Mouse (Mus musculus) C2C12 (cell line): ENCODE results near the gene Ddx42. TPM values are rescaled to one million over a fixed set of nuclear protein-coding genes. Genes with fewer than 3 reads are reported as not detected.

ENCODE experiments used
- H3K27me3 ChIP-seq: one replicate; pipeline ENCODE4 v1.6.1; 2011; ENCODE audit not compliant: control insufficient read depth, insufficient read depth, insufficient read length
- H3K36me3 ChIP-seq: one replicate; pipeline ENCODE4 v1.6.1; 2011; ENCODE audit not compliant: control insufficient read depth, insufficient read depth
- H3K4me3 ChIP-seq: one replicate; pipeline ENCODE4 v1.5.1; 2011; ENCODE audit warnings: mild to moderate bottlenecking, control low read depth; ENCODE audit not compliant: poor library complexity, insufficient read depth, severe bottlenecking
- H3K79me2 ChIP-seq: one replicate; pipeline ENCODE4 v1.6.1; 2011; ENCODE audit not compliant: control insufficient read depth, insufficient read depth
- H3K79me3 ChIP-seq: one replicate; pipeline ENCODE4 v1.6.1; 2011; ENCODE audit warnings: low read depth, control low read depth
- H3ac ChIP-seq: one replicate; pipeline ENCODE3; 2011; ENCODE audit warnings: low read depth; ENCODE audit not compliant: control insufficient read depth, insufficient read length
- CEBPB ChIP-seq: IDR thresholded peaks from one replicate; pipeline ENCODE4 v1.6.1; 2011; ENCODE audit warnings: low read depth, mild to moderate bottlenecking, control low read depth, moderate library complexity
- CTCF ChIP-seq: IDR thresholded peaks from one replicate; pipeline ENCODE4 v1.5.1; 2011; ENCODE audit not compliant: control insufficient read depth, insufficient read depth, insufficient read length
- FOSL1 ChIP-seq: IDR thresholded peaks from one replicate; pipeline ENCODE4 v1.8.0; 2011; ENCODE audit warnings: mild to moderate bottlenecking, low read length; ENCODE audit not compliant: poor library complexity, insufficient read depth, severe bottlenecking
- MAX ChIP-seq: IDR thresholded peaks from one replicate; pipeline ENCODE4 v1.6.1; 2011; ENCODE audit warnings: mild to moderate bottlenecking, control low read depth
- MYOD1 ChIP-seq: IDR thresholded peaks from one replicate; pipeline ENCODE4 v1.6.1; 2011; ENCODE audit warnings: low read depth; ENCODE audit not compliant: control insufficient read depth, insufficient read length
- MYOG ChIP-seq: IDR thresholded peaks from one replicate; pipeline ENCODE4 v1.6.1; 2011; ENCODE audit not compliant: control insufficient read depth, insufficient read length; ENCODE audit errors: extremely low read depth
- USF1 ChIP-seq: IDR thresholded peaks from one replicate; pipeline ENCODE4 v1.6.1; 2011; ENCODE audit warnings: low read depth, mild to moderate bottlenecking, control low read depth, moderate library complexity
- polyA plus RNA-seq: library from polyadenylated mRNA; unstranded; fragments of >200 nt; fragmentation: generic; extraction: Trizol; gene quantifications from one replicate; pipeline ENCODE4 v1.2.1, GENCODE M21; 2012; ENCODE audit warnings: missing spikeins

Ddx42 gene
- polyA plus RNA-seq, 1 experiment = 19.5 TPM

DNA sequence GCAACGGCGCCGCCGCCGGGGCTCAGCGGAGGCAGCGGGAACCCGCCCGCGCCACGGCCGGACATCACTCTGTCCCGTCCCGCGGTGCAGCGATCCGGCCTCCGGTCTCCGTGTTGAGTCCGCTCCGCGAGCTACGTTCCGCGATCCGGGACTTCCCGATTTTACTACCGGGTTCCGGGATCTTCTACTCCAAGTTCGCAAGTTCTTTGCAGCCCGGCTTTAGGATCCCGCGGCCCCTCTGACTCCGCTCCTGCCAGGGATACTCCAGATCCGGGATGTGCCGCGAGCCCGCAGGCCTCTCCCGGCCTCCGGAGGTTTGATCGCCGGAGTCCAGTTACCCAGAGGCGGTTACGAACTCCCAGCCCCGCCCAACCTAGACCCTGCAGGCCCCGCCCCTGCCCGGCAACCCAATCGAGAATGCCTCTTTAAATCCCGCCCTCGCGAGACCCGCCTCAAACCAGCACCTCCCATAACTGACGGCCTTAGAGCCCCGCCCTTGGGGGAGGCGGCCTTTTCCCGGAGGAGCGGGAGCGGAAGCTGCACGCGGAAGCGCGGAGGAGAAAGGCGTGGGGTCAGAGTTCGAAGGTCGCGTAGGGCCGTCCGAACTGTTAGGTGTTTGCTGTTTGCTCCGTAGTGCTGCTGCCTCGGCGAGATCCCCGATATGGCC lies 56.1 kb downstream of the Ddx42 start, which contains the start of gene Smarcd2:
Smarcd2 (minus strand) TSS at position 329 of the 667 bp plus-strand sequence.
- Histone ChIP-seq H3ac (peak within 1 kb of the TSS; percentile 99), H3K4me3 (peak within 1 kb of the TSS; percentile 71), H3K27me3 (no peaks in the 10 kb centered on the region), H3K36me3 (peaks cover 5% of the 10 kb centered on the region), H3K79me2 (peaks cover 48% of the 10 kb centered on the region), H3K79me3 (peaks cover 32% of the 10 kb centered on the region)
- TF ChIP-seq CEBPB (no peak), MAX (peak; percentile 76), MYOD1 (no peak), CTCF (no peak)

DNA sequence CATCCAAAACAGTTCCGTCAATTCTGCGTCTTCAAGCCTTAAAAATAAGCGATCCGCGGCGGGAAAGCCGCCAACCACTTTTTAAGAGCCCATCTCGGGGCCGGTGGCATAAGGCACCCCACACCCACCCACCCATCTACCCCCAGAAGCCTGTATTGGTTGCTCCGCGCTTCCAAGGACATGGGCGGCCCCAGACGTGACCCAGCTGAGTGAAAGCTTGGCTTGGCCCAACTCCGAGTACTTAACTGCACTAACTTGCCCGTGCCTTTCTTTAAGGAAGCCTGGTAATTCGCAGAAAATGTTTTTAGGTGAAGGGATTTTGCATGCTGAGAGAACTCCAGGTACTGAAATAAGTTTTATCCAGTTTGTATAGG lies 56.6 kb downstream of the Ddx42 start:
- Histone ChIP-seq H3ac (peak overlapping the region; percentile 64), H3K79me3 (peaks cover 30% of the 10 kb centered on the region), H3K4me3 (peak overlapping the region; percentile 71), H3K27me3 (no peaks in the 10 kb centered on the region), H3K79me2 (peaks cover 43% of the 10 kb centered on the region), H3K36me3 (peaks cover 5% of the 10 kb centered on the region)
- TF ChIP-seq MYOD1 (no peak), MAX (no peak), CEBPB (no peak), MYOG (no peak), USF1 (no peak), CTCF (no peak), FOSL1 (no peak)

GRCm38 (mm10) chr11:106273811-106274210 lies 57.1 kb downstream of the Ddx42 start:
- H3K79me3 ChIP-seq = peaks cover 25% of the 10 kb centered on the region
- peaks cover under 1% of the 10 kb centered on the region for H3K36me3 ChIP-seq
- no peak overlapping the region for H3K4me3 ChIP-seq
- peaks cover 38% of the 10 kb centered on the region for H3K79me2 ChIP-seq
- H3K27me3 ChIP-seq = no peaks in the 10 kb centered on the region
- TF ChIP-seq MAX (no peak), USF1 (no peak), FOSL1 (no peak), MYOD1 (no peak), CTCF (no peak), CEBPB (no peak), MYOG (no peak)
- H3ac ChIP-seq = no peak overlapping the region

DNA sequence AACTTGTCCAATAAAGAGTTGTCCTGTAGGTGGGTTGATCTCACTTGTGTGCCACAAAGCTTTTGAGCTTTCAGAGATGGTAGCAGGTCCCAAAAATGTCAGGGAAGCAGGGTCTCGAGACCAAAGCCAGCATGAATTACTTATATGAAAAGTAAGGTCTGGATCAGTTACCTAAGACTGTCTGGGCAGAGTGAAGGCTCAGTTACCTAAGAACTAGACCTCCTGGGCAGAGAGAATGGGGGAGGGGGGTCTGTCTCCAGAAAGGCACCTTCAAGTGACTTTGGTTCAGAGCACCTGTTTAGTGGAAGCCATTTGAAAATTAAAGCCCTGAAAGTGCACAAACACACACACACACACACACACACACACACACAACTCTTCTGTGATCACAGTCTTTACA lies 57.6 kb downstream of the Ddx42 start:
- Histone ChIP-seq H3K4me3 (no peak overlapping the region), H3K79me3 (peaks cover 21% of the 10 kb centered on the region), H3K79me2 (peaks cover 32% of the 10 kb centered on the region), H3K36me3 (no peaks in the 10 kb centered on the region), H3K27me3 (no peaks in the 10 kb centered on the region), H3ac (no peak overlapping the region)
- no peak for TF ChIP-seq CEBPB
- TF ChIP-seq MYOD1 = no peak
- TF ChIP-seq MAX = no peak
- no peak for TF ChIP-seq USF1
- TF ChIP-seq CTCF = no peak
- no peak for TF ChIP-seq FOSL1
- no peak for TF ChIP-seq MYOG

- Histone ChIP-seq H3K27me3 (no peaks in the 10 kb centered on the region), H3ac (no peak overlapping the region), H3K36me3 (no peaks in the 10 kb centered on the region), H3K4me3 (no peak overlapping the region), H3K79me3 (peaks cover 18% of the 10 kb centered on the region), H3K79me2 (peaks cover 26% of the 10 kb centered on the region)
- TF ChIP-seq CTCF = no peak
- no peak for TF ChIP-seq MAX
- no peak for TF ChIP-seq MYOG
- TF ChIP-seq CEBPB = no peak
- TF ChIP-seq FOSL1 = no peak
- TF ChIP-seq USF1 = no peak
- no peak for TF ChIP-seq MYOD1
Measured at GRCm38 (mm10) chr11:106274971-106275411, 58.3 kb downstream of the Ddx42 start.

DNA sequence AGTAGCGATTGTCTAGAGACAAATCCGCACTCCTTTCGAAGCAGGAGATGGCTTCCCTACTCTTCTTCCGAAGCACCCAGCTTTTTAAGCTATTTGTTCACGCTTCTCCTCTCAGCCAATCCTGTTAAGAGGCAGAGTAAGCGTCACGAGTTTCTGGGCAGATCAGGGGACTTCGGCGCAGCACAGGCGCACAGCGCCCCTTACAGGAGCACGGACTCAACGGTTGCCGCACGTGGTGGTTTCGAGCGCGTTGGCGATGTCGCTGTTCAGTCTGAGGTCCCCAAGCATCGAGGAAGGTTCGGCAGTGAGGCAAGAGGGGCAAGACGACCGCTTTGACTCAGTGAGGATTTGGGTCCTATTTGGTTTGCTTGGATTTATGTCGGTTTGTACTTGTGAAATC lies 59.7 kb downstream of the Ddx42 start, which contains the start of gene Tcam1:
Tcam1 (plus strand) TSS at position 219 of the 400 bp plus-strand sequence.
- Histone ChIP-seq H3K27me3 (no peaks in the 10 kb centered on the region), H3K36me3 (no peaks in the 10 kb centered on the region), H3K79me2 (peaks cover 11% of the 10 kb centered on the region), H3K79me3 (peaks cover 8% of the 10 kb centered on the region), H3ac (no peak within 1 kb of the TSS), H3K4me3 (no peak within 1 kb of the TSS)
- TF ChIP-seq MYOG = no peak
- TF ChIP-seq MAX = peak; percentile 88
- TF ChIP-seq CTCF = peak; percentile 94
- TF ChIP-seq CEBPB = no peak
- TF ChIP-seq USF1 = peak; percentile 27
